Mouse (Mus musculus) embryonic fibroblast, embryonic 13.5 days (primary cell): ENCODE measurements around the gene Lrpap1. TPM values are rescaled to one million over a fixed set of nuclear protein-coding genes. Genes with fewer than 3 reads are reported as not detected.

Source experiments
- H3K27ac ChIP-seq: 2 replicates; pipeline ENCODE4 v1.5.1; 2012; ENCODE audit warnings: low read length, control low read depth, inconsistent platforms; ENCODE audit not compliant: insufficient read depth
- H3K4me1 ChIP-seq: 2 replicates; pipeline ENCODE4 v1.6.1; 2011; ENCODE audit warnings: low read length; ENCODE audit not compliant: control insufficient read depth, insufficient read depth
- H3K4me3 ChIP-seq: 2 replicates; pipeline ENCODE4 v1.5.1; 2011; ENCODE audit warnings: mild to moderate bottlenecking, control low read depth, low read length; ENCODE audit not compliant: insufficient read depth
- CTCF ChIP-seq: IDR thresholded peaks from 2 replicates; pipeline ENCODE4 v1.5.1; 2011; ENCODE audit warnings: mild to moderate bottlenecking, control low read depth, low read length, moderate library complexity, borderline replicate concordance; ENCODE audit not compliant: insufficient read depth
- POLR2A ChIP-seq: IDR thresholded peaks from 2 replicates; pipeline ENCODE4 v1.6.1; 2011; ENCODE audit warnings: low read depth, mild to moderate bottlenecking, control low read depth, low read length, moderate library complexity
- polyA plus RNA-seq: library from polyadenylated mRNA; stranded (reverse); fragments of >200 nt; gene quantifications from 2 replicates; pipeline ENCODE4 v1.2.4, GENCODE M21; 2011; ENCODE audit warnings: low read depth; ENCODE audit not compliant: missing spikeins, insufficient read length

The Lrpap1 gene
- polyA plus RNA-seq, 1 experiment = 62.3 TPM

- no peak for TF ChIP-seq CTCF
- no peak for TF ChIP-seq POLR2A
- Histone ChIP-seq H3K27ac (no peak overlapping the region), H3K4me3 (no peak overlapping the region), H3K4me1 (no peaks in the 10 kb centered on the region)
Measured at GRCm38 (mm10) chr5:35129767-35130191, 24.2 kb upstream of the Lrpap1 start.

GRCm38 (mm10) chr5:35129208-35129607 lies 23.6 kb upstream of the Lrpap1 start:
- Histone ChIP-seq H3K27ac (no peak overlapping the region), H3K4me3 (no peak overlapping the region), H3K4me1 (no peaks in the 10 kb centered on the region)
- no peak for TF ChIP-seq CTCF
- no peak for TF ChIP-seq POLR2A

GRCm38 (mm10) chr5:35120024-35120423 lies 14.5 kb upstream of the Lrpap1 start:
- H3K4me3 ChIP-seq = no peak overlapping the region
- no peaks in the 10 kb centered on the region for H3K4me1 ChIP-seq
- H3K27ac ChIP-seq = no peak overlapping the region
- no peak for TF ChIP-seq CTCF
- TF ChIP-seq POLR2A = no peak

GRCm38 (mm10) chr5:35118418-35118817 lies 12.9 kb upstream of the Lrpap1 start:
- no peaks in the 10 kb centered on the region for H3K4me1 ChIP-seq
- TF ChIP-seq CTCF (no peak), POLR2A (no peak)
- H3K27ac ChIP-seq = no peak overlapping the region
- no peak overlapping the region for H3K4me3 ChIP-seq

GRCm38 (mm10) chr5:35117633-35118032 lies 12.1 kb upstream of the Lrpap1 start:
- no peak overlapping the region for H3K4me3 ChIP-seq
- TF ChIP-seq CTCF (no peak), POLR2A (no peak)
- H3K4me1 ChIP-seq = no peaks in the 10 kb centered on the region
- no peak overlapping the region for H3K27ac ChIP-seq

GRCm38 (mm10) chr5:35116002-35116401 lies 10.4 kb upstream of the Lrpap1 start:
- TF ChIP-seq POLR2A (no peak), CTCF (no peak)
- Histone ChIP-seq H3K4me1 (no peaks in the 10 kb centered on the region), H3K27ac (no peak overlapping the region), H3K4me3 (no peak overlapping the region)

- H3K4me3 ChIP-seq = no peak overlapping the region
- no peaks in the 10 kb centered on the region for H3K4me1 ChIP-seq
- TF ChIP-seq POLR2A = no peak
- no peak for TF ChIP-seq CTCF
- H3K27ac ChIP-seq = no peak overlapping the region
Measured at GRCm38 (mm10) chr5:35112444-35112843, 6.9 kb upstream of the Lrpap1 start.

GRCm38 (mm10) chr5:35105922-35106298 lies 344 bp upstream of the Lrpap1 start:
- Histone ChIP-seq H3K4me1 (no peaks in the 10 kb centered on the region), H3K27ac (no peak overlapping the region), H3K4me3 (peak overlapping the region; percentile 55)
- TF ChIP-seq CTCF (no peak), POLR2A (no peak)

- H3K4me3 ChIP-seq = peak overlapping the region; percentile 96
- no peaks in the 10 kb centered on the region for H3K4me1 ChIP-seq
- no peak for TF ChIP-seq POLR2A
- TF ChIP-seq CTCF = no peak
- H3K27ac ChIP-seq = no peak overlapping the region
Measured at GRCm38 (mm10) chr5:35104183-35104959, 1.2 kb downstream of the Lrpap1 start.

- no peaks in the 10 kb centered on the region for H3K4me1 ChIP-seq
- no peak overlapping the region for H3K27ac ChIP-seq
- TF ChIP-seq POLR2A (no peak), CTCF (no peak)
- no peak overlapping the region for H3K4me3 ChIP-seq
Measured at GRCm38 (mm10) chr5:35103528-35103927, 2.0 kb downstream of the Lrpap1 start.

GRCm38 (mm10) chr5:35103086-35103485 lies 2.5 kb downstream of the Lrpap1 start:
- H3K4me3 ChIP-seq = no peak overlapping the region
- TF ChIP-seq POLR2A = no peak
- TF ChIP-seq CTCF = no peak

More at GRCm38 (mm10) chr5:35103086-35103485, 2.5 kb downstream of the Lrpap1 start:
- Histone ChIP-seq H3K4me1 (no peaks in the 10 kb centered on the region), H3K27ac (no peak overlapping the region)
